Mouse (Mus musculus) B cell, adult 62 days (primary cell): ENCODE results near the gene Evi5l. TPM values are rescaled to one million over a fixed set of nuclear protein-coding genes. Genes with fewer than 3 reads are reported as not detected.

ENCODE experiments used
- total RNA-seq: library from RNA; stranded (reverse); gene quantifications from 4 replicates; pipeline ENCODE4 v1.2.4, GENCODE M21; 2023

The Evi5l gene
- total RNA-seq = 25.1 to 32.3 TPM (median 28.3 TPM) in 4 replicates

GRCm38 (mm10) chr8:4165852-4166751 lies at the start of gene Evi5l:
Gene Evi5l (plus strand): TSS chr8:4166567.

GRCm38 (mm10) chr8:4133798-4134197 lies 32.6 kb upstream of the Evi5l start, which contains the start of gene Cd209g:
Gene Cd209g (plus strand): TSS chr8:4134098.

GRCm38 (mm10) chr8:4216791-4217621 lies 50.6 kb downstream of the Evi5l start, which contains the start of gene Prr36:
Gene Prr36 (minus strand): TSS chr8:4217459.

GRCm38 (mm10) chr8:4226739-4227347 lies 60.5 kb downstream of the Evi5l start, which contains the start of gene Lrrc8e:
Gene Lrrc8e (plus strand): TSS chr8:4226827.

GRCm38 (mm10) chr8:4238434-4239192 lies 72.2 kb downstream of the Evi5l start, which contains the start of the genes Map2k7 and Gm49320:
Gene Map2k7 (plus strand): TSS chr8:4238740.
Gene Gm49320 (plus strand): TSS chr8:4238865.

GRCm38 (mm10) chr8:4247951-4248540 lies 81.7 kb downstream of the Evi5l start, which contains the start of gene Tgfbr3l:
Gene Tgfbr3l (plus strand): TSS chr8:4248214.

GRCm38 (mm10) chr8:4252934-4253841 lies 86.8 kb downstream of the Evi5l start, which contains the start of gene Snapc2:
Gene Snapc2 (plus strand): TSS chr8:4253080.

GRCm38 (mm10) chr8:4259125-4259804 lies 92.9 kb downstream of the Evi5l start, which contains the start of gene Ctxn1:
Gene Ctxn1 (minus strand): TSS chr8:4259274.

Other genes with a start within 250 kb of the Evi5l start
- 0.28 to 0.39 TPM in 2 of 4 replicates, not detected in the others for gene Cd209b, start 239.7 kb upstream of the Evi5l start, total RNA-seq
- gene Cd209c, start 211.8 kb upstream of the Evi5l start, total RNA-seq = 0.36 to 0.66 TPM in 2 of 4 replicates, not detected in the others
- gene Cd209f, start 60.7 kb upstream of the Evi5l start, total RNA-seq = not detected in 4 replicates
- not detected in 4 replicates for gene Cd209g, start 32.5 kb upstream of the Evi5l start, total RNA-seq
- 0.15 TPM in 1 of 4 replicates, not detected in the others for gene Prr36, start 50.9 kb downstream of the Evi5l start, total RNA-seq
- gene Lrrc8e, start 60.3 kb downstream of the Evi5l start, total RNA-seq = not detected in 4 replicates
- 107 to 134 TPM (median 112 TPM) in 4 replicates for gene Map2k7, start 72.2 kb downstream of the Evi5l start, total RNA-seq
- not detected in 4 replicates for gene Gm49320, start 72.3 kb downstream of the Evi5l start, total RNA-seq
- gene Tgfbr3l, start 81.6 kb downstream of the Evi5l start, total RNA-seq = 14.9 to 23.4 TPM (median 21.3 TPM) in 4 replicates
- gene Snapc2, start 86.5 kb downstream of the Evi5l start, total RNA-seq = 11.2 to 14.0 TPM (median 12.3 TPM) in 4 replicates
- 0.83 to 0.95 TPM (median 0.94 TPM) in 3 of 4 replicates, not detected in the other for gene Ctxn1, start 92.7 kb downstream of the Evi5l start, total RNA-seq
- 73.9 to 80.0 TPM (median 77.2 TPM) in 4 replicates for gene Timm44, start 109.3 kb downstream of the Evi5l start, total RNA-seq
- gene Ccl25, start 158.6 kb downstream of the Evi5l start, total RNA-seq = 11.0 to 17.8 TPM (median 14.6 TPM) in 4 replicates
- 84.4 to 105 TPM (median 96.3 TPM) in 4 replicates for gene Elavl1, start 158.8 kb downstream of the Evi5l start, total RNA-seq